Mouse (Mus musculus): Measurements from ENCODE around the gene Pate4. TPM values are rescaled to one million over a fixed set of nuclear protein-coding genes. Genes with fewer than 3 reads are reported as not detected.
A peak's percentile ranks its signal among the peaks of the same experiment; 100 is the strongest.

Pate4 gene
- polyA plus RNA-seq, 1 experiment from 2014 or later: not detected

DNA sequence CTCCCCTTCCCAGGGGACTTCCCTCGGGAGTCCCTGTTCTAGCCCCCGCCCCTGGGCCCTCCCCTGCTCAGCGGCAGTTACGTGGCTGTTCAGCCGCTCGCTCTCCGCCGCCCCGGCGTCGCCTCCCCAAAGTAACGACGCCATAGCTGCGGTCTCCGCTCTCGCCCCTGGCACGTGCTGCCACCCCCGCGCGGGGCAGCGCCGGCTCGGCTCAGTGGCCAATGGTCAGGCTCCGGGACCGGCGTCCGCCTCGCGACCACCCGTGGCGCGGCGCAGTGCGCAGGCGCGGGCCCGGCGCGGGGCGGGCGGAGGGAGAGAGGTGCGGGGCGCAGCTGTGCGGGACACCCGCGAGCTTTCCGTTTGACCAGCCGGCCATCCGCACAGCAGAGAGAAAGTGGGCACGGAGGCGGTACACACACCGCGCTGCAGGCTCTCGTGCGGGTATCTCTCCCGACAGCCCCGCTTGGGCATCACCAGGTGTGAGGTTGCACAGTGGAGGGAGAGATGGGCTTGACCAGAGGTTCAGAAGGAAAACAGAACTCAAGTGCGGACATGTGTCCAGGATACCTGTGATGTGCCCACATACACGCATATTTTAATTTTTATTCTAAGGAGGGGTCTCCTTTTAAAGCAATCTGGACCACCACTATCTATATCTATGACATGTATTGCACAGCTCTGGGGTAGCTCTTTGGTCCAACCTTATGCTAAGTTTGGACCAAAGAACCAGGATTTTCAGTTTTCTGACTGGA is 53.3 kb downstream of the Pate4 start, which contains the start of the genes Ddx25 and Pus3:
Gene Ddx25 (minus strand): TSS at position 272 of the 752 bp plus-strand sequence.
Gene Pus3 (plus strand): TSS at position 339 of the 752 bp plus-strand sequence.
- Histone ChIP-seq H3K4me2 (ENCODE audit: low read length) (peak within 1 kb of the TSS; percentile 91), H3K4me1 (ENCODE audit: control insufficient read depth, insufficient read depth, low read length) (peaks cover 13% of the 10 kb centered on the region), H3K27ac (replicated peaks; ENCODE audit: low read depth, low read length) (peak within 1 kb of the TSS; percentile 85), H3K9ac (replicated peaks; ENCODE audit: low read length) (peak within 1 kb of the TSS; percentile 71), H3K4me3 (replicated peaks; ENCODE audit: low read depth, low read length) (peak within 1 kb of the TSS; percentile 63), H3K36me3 (ENCODE audit: control insufficient read depth, insufficient read depth, low read length) (peaks cover 25% of the 10 kb centered on the region), H3K9me3 (ENCODE audit: control insufficient read depth, low read length) (no peaks in the 10 kb centered on the region), H3K27me3 (ENCODE audit: control insufficient read depth, insufficient read depth, low read length) (no peaks in the 10 kb centered on the region)
- DNase-seq (peak; percentile 89), ATAC-seq (ENCODE audit: low FRiP score, low TSS enrichment) (peak; percentile 87)
- WGBS: 1% methylated on average over 59 of the region's 59 CpGs

Other genes with a start within 250 kb of the Pate4 start
- gene Cdon, start 190.8 kb downstream of the Pate4 start, polyA plus RNA-seq (2014; fragmentation: Nextera tagmentation; extraction: Ambion mirVana): 3.5 and 6.4 TPM in 2 replicates
- gene Gm1113, start 93.7 kb downstream of the Pate4 start, polyA plus RNA-seq (2014; fragmentation: Nextera tagmentation; extraction: Ambion mirVana): not detected in 2 replicates
- gene Ddx25, start 53.4 kb downstream of the Pate4 start, polyA plus RNA-seq (2014; fragmentation: Nextera tagmentation; extraction: Ambion mirVana): 27.2 and 32.4 TPM in 2 replicates
- 16.5 and 18.8 TPM in 2 replicates for gene Pus3, start 53.3 kb downstream of the Pate4 start, polyA plus RNA-seq (2014; fragmentation: Nextera tagmentation; extraction: Ambion mirVana)
- gene Pate2, start 41.7 kb downstream of the Pate4 start, polyA plus RNA-seq (2014; fragmentation: Nextera tagmentation; extraction: Ambion mirVana): 0.62 and 0.74 TPM in 2 replicates
- 16.4 and 21.3 TPM in 2 replicates for gene Hyls1, start 41.5 kb downstream of the Pate4 start, polyA plus RNA-seq (2014; fragmentation: Nextera tagmentation; extraction: Ambion mirVana)
- not detected in 2 replicates for gene Pate3, start 36.3 kb upstream of the Pate4 start, polyA plus RNA-seq (2014; fragmentation: Nextera tagmentation; extraction: Ambion mirVana)
- not detected in 2 replicates for gene Pate1, start 75.4 kb upstream of the Pate4 start, polyA plus RNA-seq (2014; fragmentation: Nextera tagmentation; extraction: Ambion mirVana)
- gene Gm17677, start 129.1 kb upstream of the Pate4 start, polyA plus RNA-seq (2014; fragmentation: Nextera tagmentation; extraction: Ambion mirVana): not detected in 2 replicates
- gene Gm17727, start 166.2 kb upstream of the Pate4 start, polyA plus RNA-seq (2014; fragmentation: Nextera tagmentation; extraction: Ambion mirVana): not detected in 2 replicates
- not detected in 2 replicates for gene Gm27235, start 178.2 kb upstream of the Pate4 start, polyA plus RNA-seq (2014; fragmentation: Nextera tagmentation; extraction: Ambion mirVana)
- gene D730048I06Rik, start 178.2 kb upstream of the Pate4 start, polyA plus RNA-seq (2014; fragmentation: Nextera tagmentation; extraction: Ambion mirVana): not detected in 2 replicates
- not detected in 2 replicates for gene 9230110F15Rik, start 232.2 kb upstream of the Pate4 start, polyA plus RNA-seq (2014; fragmentation: Nextera tagmentation; extraction: Ambion mirVana)